Mouse (Mus musculus) inflammation-experienced regulatory T-cells, adult 6 months (primary cell): ENCODE results near the gene Znfx1. TPM values are rescaled to one million over a fixed set of nuclear protein-coding genes. Genes with fewer than 3 reads are reported as not detected.
A peak's percentile ranks its signal among the peaks of the same experiment; 100 is the strongest.

Source experiments
- ATAC-seq: one replicate; pipeline ENCODE4 v1.8.0; 2017
- polyA plus RNA-seq, 3 experiments: library from polyadenylated mRNA; unstranded; fragments of 100-300 nt; shearing (Covaris generic); gene quantifications; one replicate each; pipeline ENCODE4 v1.2.1; 2017

Gene Znfx1
- polyA plus RNA-seq, 3 experiments from 2014 or later, result 20.4 to 25.2 (median 22.4) TPM

GRCm38 (mm10) chr2:167071641-167072601 is 9.1 kb upstream of the Znfx1 start:
- peak; percentile 92 for ATAC-seq

GRCm38 (mm10) chr2:167071266-167071640 is 8.4 kb upstream of the Znfx1 start:
- no peak for ATAC-seq

GRCm38 (mm10) chr2:167070341-167070740 is 7.5 kb upstream of the Znfx1 start:
- no peak for ATAC-seq

GRCm38 (mm10) chr2:167067575-167067974 is 4.8 kb upstream of the Znfx1 start:
- no peak for ATAC-seq

- ATAC-seq, result no peak
Measured at GRCm38 (mm10) chr2:167066528-167067516, 4.0 kb upstream of the Znfx1 start.

GRCm38 (mm10) chr2:167066031-167066430 is 3.2 kb upstream of the Znfx1 start:
- ATAC-seq, result no peak

- no peak for ATAC-seq
Measured at GRCm38 (mm10) chr2:167064601-167065295, 1.9 kb upstream of the Znfx1 start.

GRCm38 (mm10) chr2:167063906-167064496 is 1.2 kb upstream of the Znfx1 start:
- no peak for ATAC-seq

- ATAC-seq, result peak; percentile 90
Measured at GRCm38 (mm10) chr2:167062497-167062911, 311 bp downstream of the Znfx1 start.

- ATAC-seq, result no peak
Measured at GRCm38 (mm10) chr2:167061381-167062034, 1.3 kb downstream of the Znfx1 start.

GRCm38 (mm10) chr2:167060761-167061160 is 2.1 kb downstream of the Znfx1 start:
- ATAC-seq, result no peak

- ATAC-seq, result no peak
Measured at GRCm38 (mm10) chr2:167060360-167060759, 2.5 kb downstream of the Znfx1 start.

GRCm38 (mm10) chr2:167059960-167060359 is 2.9 kb downstream of the Znfx1 start:
- ATAC-seq, result no peak

- ATAC-seq, result no peak
Measured at GRCm38 (mm10) chr2:167059536-167059935, 3.3 kb downstream of the Znfx1 start.

- no peak for ATAC-seq
Measured at GRCm38 (mm10) chr2:167058814-167059387, 3.9 kb downstream of the Znfx1 start.

- ATAC-seq, result no peak
Measured at GRCm38 (mm10) chr2:167058201-167058600, 4.6 kb downstream of the Znfx1 start.

- no peak for ATAC-seq
Measured at GRCm38 (mm10) chr2:167056942-167057323, 5.9 kb downstream of the Znfx1 start.

- ATAC-seq, result no peak
Measured at GRCm38 (mm10) chr2:167056210-167056941, 6.4 kb downstream of the Znfx1 start.

GRCm38 (mm10) chr2:167055386-167055785 is 7.4 kb downstream of the Znfx1 start:
- ATAC-seq, result no peak

GRCm38 (mm10) chr2:167053127-167053844 is 9.5 kb downstream of the Znfx1 start:
- no peak for ATAC-seq
